Mouse (Mus musculus) spleen, adult 2 months (tissue): ENCODE data around the gene Vps13d. TPM values are rescaled to one million over a fixed set of nuclear protein-coding genes. Genes with fewer than 3 reads are reported as not detected.

ENCODE experiments used
- DNase-seq, 2 experiments: peaks; one replicate each; pipeline versions ENCODE4 v3.0.0 to v3.0.0-alpha.2; 2012 to 2021; ENCODE audit warnings: low spot score in 2 of 2, low read depth in 1 of 2
- H3K27ac ChIP-seq: fragments of 200-500 bp; 2 replicates; pipeline ENCODE4 v1.5.1; 2012; ENCODE audit warnings: low read length, inconsistent platforms; ENCODE audit not compliant: insufficient read depth
- H3K27me3 ChIP-seq: fragments of 200-500 bp; 2 replicates; pipeline ENCODE4 v1.6.1; 2012; ENCODE audit warnings: mild to moderate bottlenecking, moderate library complexity, low read length, inconsistent platforms; ENCODE audit not compliant: control insufficient read depth, insufficient read depth
- H3K36me3 ChIP-seq: fragments of 200-500 bp; 2 replicates; pipeline ENCODE4 v1.6.1; 2012; ENCODE audit warnings: mild to moderate bottlenecking, low read length, inconsistent platforms; ENCODE audit not compliant: control insufficient read depth, insufficient read depth
- H3K4me1 ChIP-seq: fragments of 200-500 bp; 2 replicates; pipeline ENCODE4 v1.6.1; 2011; ENCODE audit warnings: inconsistent platforms; ENCODE audit not compliant: control insufficient read depth, insufficient read depth, insufficient read length
- H3K4me3 ChIP-seq: fragments of 200-500 bp; 2 replicates; pipeline ENCODE4 v1.5.1; 2011; ENCODE audit warnings: mild to moderate bottlenecking, inconsistent platforms; ENCODE audit not compliant: insufficient read depth, insufficient read length; ENCODE audit errors: extremely low read depth
- CTCF ChIP-seq: fragments of 200-500 bp; IDR thresholded peaks from 2 replicates; pipeline ENCODE4 v1.5.1; 2011; ENCODE audit warnings: mild to moderate bottlenecking, inconsistent platforms; ENCODE audit not compliant: insufficient read depth, insufficient read length, insufficient replicate concordance; ENCODE audit errors: extremely low read depth
- POLR2A ChIP-seq: fragments of 200-500 bp; IDR thresholded peaks from 2 replicates; pipeline ENCODE4 v1.6.1; 2011; ENCODE audit warnings: low read depth, low read length, inconsistent platforms
- WGBS: fragments of 180-500 bp; shearing (Covaris S2); methylation state at CpG from one replicate; pipeline ENCODE4 v1.1.7; 2018; 5-methylcytosine and 5-hydroxymethylcytosine counted together
- polyA plus RNA-seq: library from polyadenylated mRNA; depleted of rRNA; stranded (reverse); fragments of >200 nt; gene quantifications from 2 replicates; pipeline ENCODE4 v1.2.3, GENCODE M21; 2012

Vps13d gene
- polyA plus RNA-seq, 1 experiment = 12.1 TPM

DNA sequence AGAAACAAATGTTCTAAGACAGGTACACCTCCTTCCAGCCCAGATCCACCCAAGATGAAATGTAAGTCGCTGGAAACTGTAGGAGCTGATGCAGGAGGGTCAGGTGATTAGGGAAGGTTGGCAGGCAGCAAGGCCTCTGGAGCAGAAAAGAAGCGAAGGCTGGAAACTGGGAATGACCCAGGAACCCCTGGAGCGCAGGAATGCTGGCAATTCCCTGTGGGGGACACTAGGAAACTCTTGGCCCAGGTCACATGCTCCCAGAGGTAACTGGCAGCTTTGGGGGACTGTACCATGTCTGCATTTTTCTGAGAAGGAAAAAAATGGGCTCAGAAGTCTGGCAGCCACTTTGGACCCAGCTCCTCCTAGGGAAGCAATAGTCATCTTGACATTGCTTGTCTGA, 202.4 kb downstream of the Vps13d start:
- WGBS = 87% methylated on average over 3 of the region's 3 CpGs
- no peak overlapping the region for H3K27ac ChIP-seq

DNA sequence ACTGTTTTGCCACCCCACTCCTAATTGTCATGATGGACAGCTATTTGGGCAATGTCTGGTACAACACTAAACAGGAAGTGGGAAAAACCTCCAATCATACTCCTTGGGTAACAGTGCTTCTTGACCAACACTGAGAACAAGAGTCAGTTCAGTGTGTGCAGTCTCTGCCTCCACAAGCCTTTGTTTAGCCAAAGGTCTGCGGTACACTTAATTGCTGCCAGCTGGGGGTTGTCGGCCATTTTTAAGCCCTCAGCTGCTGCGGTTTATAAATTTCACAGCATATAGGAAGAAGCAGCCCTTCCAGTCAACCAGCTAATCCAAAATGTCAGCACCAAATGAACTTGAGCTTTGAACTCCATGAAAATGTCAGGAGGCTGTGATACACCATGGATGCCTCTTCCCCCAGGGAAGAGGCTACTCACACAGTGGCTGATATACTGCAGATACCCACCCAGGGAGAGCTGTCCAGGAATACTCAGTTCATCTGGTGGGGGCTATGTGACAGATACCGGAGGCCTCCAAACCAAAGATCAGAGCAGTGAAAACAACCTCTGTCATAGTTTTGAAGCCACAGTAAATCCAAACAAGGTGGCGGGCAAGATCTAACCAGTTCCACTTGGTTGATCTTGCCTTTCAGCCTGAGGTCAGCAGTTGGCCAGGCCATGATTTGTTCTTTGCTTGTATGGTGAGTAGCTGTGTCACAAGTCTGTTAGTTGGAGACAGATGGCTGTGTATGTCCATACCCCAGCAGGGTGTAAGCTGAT, 206.2 kb downstream of the Vps13d start:
- H3K27me3 ChIP-seq = no peaks in the 10 kb centered on the region
- H3K4me3 ChIP-seq = no peak overlapping the region
- 0 out of 2 replicates have a peak, but pooled peaks cover 1% of the 10 kb centered on the region for H3K36me3 ChIP-seq
- no peak overlapping the region for H3K27ac ChIP-seq
- DNase-seq = no peak
- no peaks in the 10 kb centered on the region for H3K4me1 ChIP-seq
- 97% methylated on average over 5 of the region's 5 CpGs for WGBS
- TF ChIP-seq POLR2A = no peak
- no peak for TF ChIP-seq CTCF

More for the DNA sequence above, 202.4 kb downstream of the Vps13d start:
- Histone ChIP-seq H3K4me3 (no peak overlapping the region), H3K4me1 (no peaks in the 10 kb centered on the region; the same call in 1 of the 2 replicates), H3K36me3 (no peaks in the 10 kb centered on the region), H3K27me3 (no peaks in the 10 kb centered on the region)
- no peak for DNase-seq
- TF ChIP-seq POLR2A (no peak), CTCF (no peak)

DNA sequence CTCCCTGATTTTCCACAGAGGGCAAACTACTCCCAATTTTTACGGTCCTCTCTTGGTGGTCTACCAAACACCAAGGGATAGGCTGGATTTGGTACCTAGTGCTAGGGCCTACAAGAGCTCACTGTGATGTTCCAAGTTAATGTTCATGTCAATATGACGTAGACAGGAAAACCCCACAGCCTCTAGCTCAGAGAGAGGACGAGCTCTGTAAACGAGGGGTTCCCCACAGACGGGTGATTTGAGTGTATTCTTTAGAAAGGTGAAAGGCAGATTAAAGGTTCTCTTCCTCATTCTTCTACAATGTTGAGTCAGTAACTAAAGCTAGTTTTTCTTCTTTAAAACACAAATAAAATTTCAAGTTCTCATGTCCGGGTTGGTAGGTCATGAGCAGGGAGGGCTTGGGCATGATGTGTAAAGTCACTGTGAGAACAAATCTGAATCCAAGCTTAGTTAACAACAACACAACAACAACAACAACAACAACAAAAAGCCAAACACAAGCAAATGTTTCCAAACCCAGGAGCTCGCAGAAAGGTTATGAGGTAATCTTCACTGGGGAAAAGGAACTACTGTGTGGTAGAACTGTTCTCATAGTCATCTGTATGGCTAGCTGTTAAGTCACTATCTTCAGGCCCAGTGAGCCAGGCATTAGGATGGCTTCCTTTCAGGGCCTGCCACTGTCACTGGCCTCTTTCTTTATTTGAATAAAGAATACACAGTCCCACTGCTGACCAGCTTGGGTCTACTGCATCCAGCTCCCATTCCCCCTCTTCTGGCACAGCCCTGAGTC, 208.6 kb downstream of the Vps13d start:
- Histone ChIP-seq H3K4me3 (no peak overlapping the region), H3K36me3 (0 out of 2 replicates have a peak, but pooled peaks cover 1% of the 10 kb centered on the region), H3K4me1 (peaks cover 6% of the 10 kb centered on the region; the same call in 1 of the 2 replicates), H3K27ac (0 out of 2 replicates have a peak overlapping the region, but pooled peaks have one; percentile 17), H3K27me3 (no peaks in the 10 kb centered on the region)
- 72% methylated on average over 7 of the region's 7 CpGs for WGBS
- DNase-seq = no peak
- TF ChIP-seq CTCF (no peak), POLR2A (no peak)

DNA sequence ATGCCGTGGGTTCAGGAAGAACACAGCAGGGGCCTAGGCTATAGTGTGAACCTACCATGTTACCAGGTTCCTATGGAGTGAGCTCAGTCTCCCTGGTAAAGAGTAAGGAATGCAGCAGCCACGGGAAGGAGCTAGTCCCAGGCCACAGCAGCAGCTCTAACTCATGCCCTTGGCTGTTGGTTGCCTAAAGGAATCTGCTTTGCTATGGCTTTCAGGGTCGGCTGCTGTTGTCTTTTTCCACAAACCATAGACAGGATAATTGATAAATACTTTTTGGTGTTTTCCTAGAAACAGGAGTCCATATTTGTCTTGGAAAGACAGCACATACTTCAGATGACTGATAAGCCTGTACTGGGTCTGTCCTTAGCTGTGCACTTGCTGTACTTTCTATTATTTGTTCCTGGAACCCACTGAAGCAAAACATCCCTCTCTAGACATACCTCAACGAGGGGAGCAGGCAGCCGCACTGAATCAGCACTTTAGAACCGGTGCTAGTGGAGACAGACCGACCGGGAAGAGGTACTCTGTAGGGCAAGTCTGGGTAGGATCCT, 210.9 kb downstream of the Vps13d start:
- Histone ChIP-seq H3K4me1 (peaks cover 15% of the 10 kb centered on the region), H3K27me3 (no peaks in the 10 kb centered on the region), H3K4me3 (no peak overlapping the region), H3K36me3 (0 out of 2 replicates have a peak, but pooled peaks cover 1% of the 10 kb centered on the region), H3K27ac (0 out of 2 replicates have a peak overlapping the region, but pooled peaks have one; percentile 3)
- TF ChIP-seq CTCF = no peak
- 77% methylated on average over 8 of the region's 8 CpGs for WGBS
- DNase-seq = no peak

DNA sequence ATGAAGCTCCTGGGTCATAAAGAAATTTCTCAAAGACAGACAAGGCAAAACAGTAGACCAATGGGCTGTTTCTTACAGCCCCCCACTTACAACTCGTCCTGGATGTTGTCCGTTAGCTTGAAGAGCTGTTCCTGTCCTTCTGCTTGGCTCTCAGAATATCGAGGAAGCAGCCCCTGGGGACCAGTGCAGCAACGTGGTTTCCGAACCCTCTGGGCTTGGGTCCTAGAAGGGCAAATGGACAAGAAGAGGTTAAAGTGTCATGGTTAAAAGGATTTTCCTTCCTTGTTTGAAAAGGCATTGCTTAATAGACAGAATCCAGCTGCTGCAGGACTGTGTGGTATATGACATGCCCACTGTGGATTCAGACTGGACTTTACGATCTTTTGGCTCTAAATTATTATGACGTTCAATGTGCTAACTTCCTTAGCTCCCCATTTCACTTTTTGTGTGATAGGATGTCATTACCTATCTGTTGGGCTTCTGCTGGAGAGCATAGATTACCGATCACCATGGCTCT, 211.5 kb downstream of the Vps13d start:
- DNase-seq = no peak
- no peaks in the 10 kb centered on the region for H3K27me3 ChIP-seq
- H3K4me1 ChIP-seq = peaks cover 15% of the 10 kb centered on the region
- 0 out of 2 replicates have a peak, but pooled peaks cover 1% of the 10 kb centered on the region for H3K36me3 ChIP-seq
- 0 out of 2 replicates have a peak overlapping the region, but pooled peaks have one; percentile 3 for H3K27ac ChIP-seq
- TF ChIP-seq CTCF (no peak), POLR2A (no peak)
- no peak overlapping the region for H3K4me3 ChIP-seq
- WGBS = 89% methylated on average over 8 of the region's 8 CpGs

DNA sequence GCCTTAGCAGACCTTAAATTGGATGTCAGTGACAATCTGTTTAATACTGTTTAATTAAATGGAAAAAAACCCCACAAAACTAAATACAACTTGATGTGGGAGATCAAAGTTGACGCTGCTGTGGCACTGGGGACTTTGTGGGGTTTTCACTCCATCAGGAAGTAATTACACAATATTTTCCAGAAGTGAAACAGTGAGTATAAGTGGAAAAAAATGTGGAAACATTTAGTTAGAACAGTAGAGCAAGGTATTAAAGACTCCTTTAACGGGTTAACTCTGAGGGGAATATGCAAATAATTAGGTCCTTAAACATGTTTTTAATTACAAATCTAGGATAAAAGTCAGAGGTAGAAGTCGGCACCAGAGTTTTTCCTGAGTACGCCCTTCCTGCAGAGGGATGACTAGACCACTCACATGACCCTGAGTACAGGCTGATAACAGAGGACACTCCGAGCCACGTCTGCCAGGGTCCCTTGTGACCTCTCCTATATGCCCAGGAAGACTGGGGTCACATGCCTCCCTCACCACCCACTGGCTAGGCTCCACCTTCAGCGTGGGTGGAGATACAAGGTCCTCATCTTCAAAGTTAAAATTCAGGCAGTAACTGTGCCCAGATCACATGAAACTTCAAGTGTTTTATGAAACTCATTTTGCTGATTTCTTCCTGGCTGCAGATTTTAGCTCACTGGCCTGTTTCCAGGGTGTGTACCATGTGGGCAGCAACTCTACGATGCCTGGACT, 213.8 kb downstream of the Vps13d start:
- H3K27ac ChIP-seq = 0 out of 2 replicates have a peak overlapping the region, but pooled peaks have one; percentile 11
- DNase-seq = peak in 1 of 2 experiments; percentile 22
- 24% methylated on average over 8 of the region's 8 CpGs for whole genome bisulfite sequencing
- H3K4me1 ChIP-seq = peaks cover 15% of the 10 kb centered on the region
- TF ChIP-seq CTCF (no peak), POLR2A (no peak)
- peaks cover 4% of the 10 kb centered on the region; the same call in 1 of the 2 replicates for H3K36me3 ChIP-seq
- H3K27me3 ChIP-seq = no peaks in the 10 kb centered on the region
- H3K4me3 ChIP-seq = no peak overlapping the region
